Mouse (Mus musculus) bone marrow macrophage, adult 2 months (primary cell): ENCODE results near the gene Sars2. TPM values are rescaled to one million over a fixed set of nuclear protein-coding genes. Genes with fewer than 3 reads are reported as not detected.
A peak's percentile ranks its signal among the peaks of the same experiment; 100 is the strongest.

ENCODE experiments used
- H3K27ac ChIP-seq: 2 replicates; pipeline ENCODE4 v1.5.1; 2012; ENCODE audit warnings: low read depth, low read length; ENCODE audit not compliant: insufficient read depth
- H3K4me1 ChIP-seq: 2 replicates; pipeline ENCODE4 v1.6.1; 2012; ENCODE audit warnings: low read length; ENCODE audit not compliant: control insufficient read depth, insufficient read depth
- H3K4me3 ChIP-seq: 2 replicates; pipeline ENCODE4 v1.5.1; 2012; ENCODE audit warnings: mild to moderate bottlenecking, low read length, moderate library complexity; ENCODE audit not compliant: insufficient read depth
- CTCF ChIP-seq: IDR thresholded peaks from 2 replicates; pipeline ENCODE4 v1.5.1; 2012; ENCODE audit warnings: low read depth, mild to moderate bottlenecking, low read length, moderate library complexity
- POLR2A ChIP-seq: IDR thresholded peaks from 2 replicates; pipeline ENCODE4 v1.6.1; 2012; ENCODE audit warnings: mild to moderate bottlenecking, low read depth, low read length, borderline replicate concordance
- polyA plus RNA-seq: library from polyadenylated mRNA; stranded (reverse); fragments of >200 nt; gene quantifications from 2 replicates; pipeline ENCODE4 v1.2.4, GENCODE M21; 2012; ENCODE audit not compliant: missing spikeins, insufficient read depth, insufficient read length

Sars2 gene
- polyA plus RNA-seq, 1 experiment, result 8.2 TPM

DNA sequence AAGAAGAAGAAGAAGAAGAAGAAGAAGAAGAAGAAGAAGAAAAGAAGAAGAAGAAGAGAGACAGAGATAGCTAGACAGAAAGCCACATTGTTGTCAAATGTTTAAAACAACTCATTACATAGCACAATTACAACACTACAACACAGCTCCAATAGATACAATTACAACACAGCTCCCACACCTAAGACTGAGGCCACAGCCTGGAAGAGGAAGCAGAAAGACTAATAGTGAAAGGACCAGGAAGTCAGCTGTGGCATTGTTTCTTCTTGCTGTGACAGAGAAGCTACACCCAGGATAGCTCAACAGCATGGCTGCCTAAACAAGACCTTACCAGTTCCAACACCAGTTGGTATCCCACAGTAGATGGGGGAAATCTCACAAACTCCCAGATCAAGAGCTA lies 32.3 kb upstream of the Sars2 start:
- TF ChIP-seq CTCF, result no peak
- Histone ChIP-seq H3K4me3 (no peak overlapping the region), H3K4me1 (peaks cover 4% of the 10 kb centered on the region), H3K27ac (no peak overlapping the region)

DNA sequence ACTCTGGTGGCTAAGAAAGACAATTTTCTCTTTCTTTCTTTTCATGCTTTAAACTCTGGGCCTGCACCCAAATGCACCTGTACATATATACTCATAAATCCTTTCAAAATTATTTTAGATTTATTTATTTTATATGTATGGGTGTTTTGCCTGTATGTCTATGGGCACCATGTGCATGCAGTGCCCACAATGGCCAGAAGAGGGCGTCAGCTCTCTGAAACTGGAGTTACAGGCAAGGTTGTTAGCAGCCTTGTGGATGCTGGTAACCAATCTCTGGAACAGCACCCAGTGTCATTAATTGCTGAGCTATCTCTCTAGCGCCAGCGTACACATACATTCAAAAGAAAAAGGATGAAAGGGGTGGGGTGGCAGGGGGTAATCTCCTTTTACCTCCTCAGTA lies 30.8 kb upstream of the Sars2 start:
- Histone ChIP-seq H3K27ac (no peak overlapping the region), H3K4me1 (peaks cover 4% of the 10 kb centered on the region), H3K4me3 (no peak overlapping the region)
- TF ChIP-seq CTCF (no peak), POLR2A (no peak)

DNA sequence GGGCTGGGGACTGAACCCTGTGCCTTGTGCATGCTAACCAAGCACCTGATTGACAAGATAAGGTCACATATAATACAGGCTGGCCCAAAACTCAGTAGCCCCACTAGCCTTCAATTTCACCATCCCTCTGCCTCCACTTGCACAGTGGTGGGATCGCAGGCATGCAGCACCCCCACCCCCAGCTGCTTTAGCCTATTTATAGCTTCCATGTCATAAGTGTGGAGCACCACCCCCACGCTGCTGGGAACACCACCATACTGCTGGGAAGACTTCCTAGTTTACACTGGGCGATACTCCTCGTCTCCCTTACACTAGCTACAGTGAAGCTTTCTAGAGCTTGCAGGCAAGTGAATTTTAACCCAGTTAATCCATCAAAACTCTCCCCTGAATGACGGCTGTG lies 27.1 kb upstream of the Sars2 start:
- no peak overlapping the region for H3K27ac ChIP-seq
- no peak for TF ChIP-seq CTCF
- no peak for TF ChIP-seq POLR2A
- H3K4me1 ChIP-seq, result peaks cover 2% of the 10 kb centered on the region
- no peak overlapping the region for H3K4me3 ChIP-seq

DNA sequence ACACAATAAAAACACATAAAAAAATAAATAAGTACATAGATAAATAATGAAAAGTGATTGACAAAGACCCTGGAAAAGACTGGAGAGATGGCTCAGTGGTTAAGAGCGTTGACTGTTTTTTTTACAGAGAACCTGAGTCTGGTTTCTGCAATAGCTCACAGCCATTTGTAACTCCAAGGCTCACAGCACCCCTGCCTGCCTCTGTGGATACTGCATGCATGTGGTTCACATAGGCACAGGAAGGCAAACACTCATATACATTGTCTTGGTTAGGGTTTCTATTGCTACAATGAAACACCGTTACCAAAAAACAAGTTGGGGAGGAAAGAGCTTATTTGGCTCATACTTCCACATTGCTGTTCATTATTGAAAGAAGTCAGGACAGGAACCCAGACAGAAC lies 26.2 kb upstream of the Sars2 start:
- TF ChIP-seq CTCF, result no peak
- TF ChIP-seq POLR2A, result no peak
- H3K4me3 ChIP-seq, result no peak overlapping the region
- H3K4me1 ChIP-seq, result no peaks in the 10 kb centered on the region
- H3K27ac ChIP-seq, result no peak overlapping the region

DNA sequence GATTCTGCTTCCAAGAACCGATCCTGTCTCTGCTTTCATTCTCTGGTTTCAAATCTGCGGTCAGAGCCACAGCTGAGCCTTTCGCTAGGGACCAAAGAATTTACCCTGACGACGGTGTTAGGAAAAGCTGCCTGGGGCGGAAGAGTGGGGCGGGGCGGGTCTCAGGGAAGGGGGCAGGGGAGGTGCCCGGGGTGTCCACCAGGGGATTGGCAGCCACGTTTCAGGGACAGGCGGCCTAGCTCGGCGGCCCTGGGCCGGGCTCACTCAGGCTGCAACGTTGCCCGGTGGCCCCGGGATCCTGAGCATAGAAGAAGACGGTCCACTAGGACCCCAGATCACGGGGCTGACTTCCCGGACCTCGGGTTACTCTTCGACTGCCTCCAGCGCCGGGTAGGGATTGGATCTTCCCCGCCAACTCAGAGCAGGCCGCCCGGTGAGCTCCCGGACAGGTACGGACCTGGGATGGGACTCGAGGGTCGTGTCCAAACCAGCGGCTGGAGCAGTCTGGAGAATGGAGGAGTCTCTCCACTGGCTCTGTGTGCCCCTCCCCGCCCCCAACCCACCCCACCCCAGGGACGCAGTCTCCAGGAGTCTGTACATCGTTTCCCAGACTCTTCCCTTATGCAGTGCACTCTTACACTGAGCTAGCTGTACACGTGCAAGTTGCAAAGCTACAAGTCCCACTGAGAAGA lies 25.1 kb upstream of the Sars2 start, which contains the start of gene Fbxo17:
Fbxo17 (plus strand) TSS at position 215 of the 692 bp plus-strand sequence.
- no peaks in the 10 kb centered on the region for H3K4me1 ChIP-seq
- H3K4me3 ChIP-seq, result peak within 1 kb of the TSS; percentile 57
- H3K27ac ChIP-seq, result no peak within 1 kb of the TSS
- TF ChIP-seq CTCF (no peak), POLR2A (no peak)

DNA sequence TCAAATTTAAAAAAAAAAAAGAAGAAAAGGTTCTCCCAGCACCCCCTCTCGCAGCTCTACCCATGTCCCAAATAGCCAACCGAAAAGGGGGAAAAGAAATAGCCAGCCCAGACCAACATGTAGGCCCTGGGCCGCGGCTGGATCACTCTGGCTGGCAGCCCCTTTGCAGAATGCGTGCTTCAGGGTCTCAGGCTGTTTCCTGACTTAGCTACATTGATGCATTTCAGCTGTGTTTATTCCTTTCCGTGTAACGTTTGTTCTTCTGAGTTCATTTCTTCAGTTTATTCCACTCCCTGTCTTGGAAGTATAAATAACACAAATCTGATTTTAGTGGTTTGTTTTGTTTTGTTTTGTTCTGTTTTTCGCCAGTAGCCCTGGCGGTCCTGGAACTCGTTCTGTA lies 24.1 kb upstream of the Sars2 start:
- TF ChIP-seq CTCF, result no peak
- no peak for TF ChIP-seq POLR2A
- H3K4me3 ChIP-seq, result no peak overlapping the region
- H3K4me1 ChIP-seq, result no peaks in the 10 kb centered on the region
- H3K27ac ChIP-seq, result no peak overlapping the region

DNA sequence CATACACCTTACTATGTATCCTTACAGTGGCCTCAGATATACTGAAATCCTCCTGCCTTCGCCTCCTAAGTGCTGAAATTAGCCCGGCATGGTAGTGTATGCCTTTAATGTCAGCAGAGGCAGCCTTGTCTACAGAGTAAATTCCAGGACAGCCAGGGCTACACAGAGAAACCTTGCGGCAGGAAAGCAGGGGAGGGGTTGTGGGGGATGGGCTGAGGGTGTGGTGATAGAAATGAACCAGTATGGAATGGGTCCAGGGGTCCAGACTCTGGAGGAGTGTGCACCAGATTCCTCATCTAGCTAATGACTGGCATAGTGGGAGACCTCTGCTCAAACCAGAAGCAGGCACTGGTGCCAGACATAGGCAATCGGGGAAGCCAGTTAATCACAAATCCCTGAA lies 22.6 kb upstream of the Sars2 start:
- no peak overlapping the region for H3K27ac ChIP-seq
- H3K4me3 ChIP-seq, result no peak overlapping the region
- TF ChIP-seq POLR2A (no peak), CTCF (no peak)
- H3K4me1 ChIP-seq, result no peaks in the 10 kb centered on the region

DNA sequence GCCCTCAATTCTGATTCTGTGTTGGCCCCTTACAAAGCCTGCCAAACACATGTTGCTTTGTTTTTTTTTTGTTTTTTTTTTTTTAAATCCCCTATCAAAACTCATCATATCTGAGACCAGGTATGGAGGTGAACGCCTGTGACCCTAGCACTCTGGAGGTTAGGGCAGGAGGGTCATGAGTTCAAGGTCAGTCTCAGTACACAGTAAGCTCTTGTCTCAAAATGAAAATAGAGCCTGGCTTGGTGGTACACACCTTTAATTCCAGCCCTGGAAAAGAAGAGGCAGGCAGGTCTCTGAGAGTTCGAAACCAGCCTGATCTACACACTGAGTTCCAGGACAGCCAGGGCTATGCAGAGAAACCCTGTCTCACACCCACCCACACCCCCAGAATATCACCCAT lies 22.1 kb upstream of the Sars2 start:
- TF ChIP-seq CTCF (no peak), POLR2A (no peak)
- H3K27ac ChIP-seq, result no peak overlapping the region
- H3K4me3 ChIP-seq, result no peak overlapping the region
- H3K4me1 ChIP-seq, result no peaks in the 10 kb centered on the region

DNA sequence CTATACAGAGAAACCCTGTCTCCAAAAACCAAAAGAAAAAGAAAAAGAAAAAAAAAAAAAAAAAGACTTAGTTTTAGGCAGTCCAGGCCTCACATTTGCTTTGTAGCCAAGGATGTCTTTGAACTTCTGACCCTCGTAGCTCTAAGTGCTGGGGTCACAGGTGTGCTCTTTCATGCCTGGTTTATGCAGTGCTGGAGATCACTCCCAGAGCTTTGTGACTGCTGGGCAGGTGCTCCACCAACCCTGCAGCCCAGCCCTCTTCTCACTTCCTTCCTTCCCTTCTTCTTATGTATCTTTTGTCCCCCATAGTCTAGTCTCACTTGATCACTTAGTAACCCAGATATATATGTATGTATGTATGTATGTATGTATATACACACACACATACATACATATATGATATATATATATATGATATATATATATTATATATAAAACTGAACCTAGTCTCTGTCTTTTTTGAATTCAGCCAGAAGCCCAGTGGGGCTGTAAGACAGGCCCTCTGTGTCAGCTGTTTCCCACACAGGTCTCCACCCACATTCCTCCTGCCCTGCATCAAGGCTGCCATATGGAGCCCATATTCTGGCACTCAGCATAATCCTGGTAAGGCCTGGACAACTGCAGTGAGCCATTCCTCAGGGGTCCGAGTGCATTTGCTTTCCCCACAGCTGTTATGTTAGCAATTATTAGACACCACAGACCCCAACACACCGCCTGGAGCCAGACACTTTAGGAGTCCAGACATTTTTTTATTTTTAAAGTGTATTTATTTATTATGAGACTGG lies 20.8 kb upstream of the Sars2 start:
- no peak overlapping the region for H3K27ac ChIP-seq
- H3K4me3 ChIP-seq, result no peak overlapping the region
- no peaks in the 10 kb centered on the region for H3K4me1 ChIP-seq
- TF ChIP-seq POLR2A (no peak), CTCF (no peak)

DNA sequence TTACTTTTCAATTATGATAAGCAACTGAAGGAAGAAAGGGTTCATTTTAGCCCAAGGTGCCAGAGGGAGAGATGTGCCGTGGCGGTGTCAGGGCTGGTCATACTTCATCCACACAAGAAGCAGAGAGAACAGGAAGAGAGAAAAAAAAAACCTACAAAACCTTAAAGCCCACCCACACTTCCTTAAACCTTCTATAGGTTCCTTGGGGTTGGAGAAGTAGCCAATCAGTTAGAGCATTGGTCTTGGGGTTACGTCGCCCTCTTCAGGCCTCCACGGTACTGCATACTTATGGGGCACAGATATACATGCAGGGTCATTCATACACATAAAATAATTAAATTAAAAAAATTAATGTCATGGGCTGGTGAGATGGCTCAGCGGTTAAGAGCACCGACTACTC lies 19.7 kb upstream of the Sars2 start:
- Histone ChIP-seq H3K4me1 (no peaks in the 10 kb centered on the region), H3K4me3 (no peak overlapping the region), H3K27ac (no peak overlapping the region)
- TF ChIP-seq CTCF, result no peak
- TF ChIP-seq POLR2A, result no peak
